Mouse (Mus musculus) kidney, adult 10 weeks (tissue): ENCODE results near the gene Gm10153. TPM values are rescaled to one million over a fixed set of nuclear protein-coding genes. Genes with fewer than 3 reads are reported as not detected.

Experiments
- polyA plus RNA-seq: library from polyadenylated mRNA; stranded (reverse); fragments of 350-450 nt; fragmentation: Illumina TruSeq; extraction: RNeasy Lipid Tissue Mini Kit (QIAGEN cat#74804); gene quantifications from one replicate; pipeline ENCODE4 v1.2.3, GENCODE M21; 2014; ENCODE audit warnings: low read depth, low replicate concordance

Gm10153 gene
- polyA plus RNA-seq, result not detected

DNA sequence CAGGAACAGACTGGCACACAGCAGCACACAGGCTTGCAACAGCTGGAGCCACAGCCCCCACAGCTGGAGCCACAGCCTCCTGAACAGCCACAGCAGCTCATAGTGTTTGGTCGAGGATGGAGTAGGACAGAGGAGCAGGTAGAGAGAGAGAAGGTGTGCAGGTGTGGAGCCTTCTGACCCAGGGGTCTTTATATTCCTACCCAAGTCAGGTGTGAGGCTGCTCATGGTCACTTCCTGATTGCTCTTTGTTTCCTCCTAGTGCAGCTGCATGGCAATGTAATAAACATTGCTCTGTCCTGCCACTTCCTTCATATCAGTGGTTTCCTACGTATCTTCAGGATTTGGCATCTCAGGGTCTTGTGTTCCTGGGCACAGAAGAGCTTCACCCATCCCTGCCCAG, at the start of gene Gm10153:
Gene Gm10153 (minus strand): TSS at position 101 of the 400 bp plus-strand sequence.

DNA sequence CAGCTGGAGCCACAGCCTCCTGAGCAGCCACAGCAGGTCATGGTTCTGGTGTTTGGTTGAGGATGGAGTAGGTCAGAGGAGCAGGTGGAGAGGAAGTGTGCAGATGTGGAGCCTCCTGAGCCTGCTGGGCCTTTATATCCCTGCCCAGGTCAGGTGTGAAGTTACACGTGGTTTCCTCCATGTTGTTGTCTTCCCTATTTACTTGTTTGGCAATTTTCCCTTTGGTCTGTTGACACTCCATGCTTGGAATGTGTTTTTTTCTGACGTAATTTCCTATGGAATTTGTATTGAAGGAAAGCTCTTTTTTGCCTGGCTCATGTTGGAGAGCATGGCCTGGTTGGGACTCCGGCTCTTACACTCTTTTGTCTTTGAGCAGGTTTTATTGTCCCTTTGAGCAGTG, 39.7 kb upstream of the Gm10153 start, which contains the start of gene Krtap5-5:
Gene Krtap5-5 (minus strand): TSS at position 101 of the 400 bp plus-strand sequence.

DNA sequence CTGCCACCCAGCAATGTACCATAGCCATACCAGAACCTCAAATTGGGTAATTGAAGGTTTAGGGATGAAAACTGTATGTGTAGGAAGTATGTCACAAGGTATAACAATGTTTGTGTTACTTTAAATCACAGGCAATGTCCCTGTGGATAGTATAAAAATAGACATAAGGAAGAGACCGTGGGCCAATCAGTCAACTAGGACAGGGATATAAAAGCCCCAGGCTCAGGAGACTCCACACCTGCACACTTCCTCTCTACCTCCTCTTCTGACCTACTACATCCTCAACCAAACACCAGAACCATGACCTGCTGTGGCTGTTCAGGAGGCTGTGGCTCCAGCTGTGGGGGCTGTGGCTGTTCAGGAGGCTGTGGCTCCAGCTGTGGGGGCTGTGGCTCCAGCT, 21.4 kb upstream of the Gm10153 start, which contains the start of gene Gm7579:
Gene Gm7579 (plus strand): TSS at position 301 of the 400 bp plus-strand sequence.

DNA sequence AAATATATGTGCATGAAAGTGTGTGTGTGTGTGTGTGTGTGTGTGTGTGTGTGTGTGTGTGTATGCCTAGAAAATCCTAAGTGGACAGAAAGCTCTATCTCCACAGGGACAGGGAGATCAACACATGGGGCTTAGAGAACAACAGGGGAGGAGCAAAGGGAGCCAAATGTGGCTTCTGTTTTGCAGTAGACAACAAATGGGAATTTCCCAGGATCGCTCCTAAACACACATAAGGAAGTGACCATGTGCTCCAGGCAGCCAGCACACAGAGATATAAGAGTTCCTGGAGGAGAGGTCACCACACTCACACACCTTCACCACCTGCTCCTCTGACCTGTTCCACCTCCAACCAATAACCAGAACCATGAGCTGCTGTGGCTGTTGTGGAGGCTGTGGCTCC, 10.9 kb upstream of the Gm10153 start, which contains the start of gene Krtap5-3:
Gene Krtap5-3 (plus strand): TSS at position 301 of the 400 bp plus-strand sequence.

DNA sequence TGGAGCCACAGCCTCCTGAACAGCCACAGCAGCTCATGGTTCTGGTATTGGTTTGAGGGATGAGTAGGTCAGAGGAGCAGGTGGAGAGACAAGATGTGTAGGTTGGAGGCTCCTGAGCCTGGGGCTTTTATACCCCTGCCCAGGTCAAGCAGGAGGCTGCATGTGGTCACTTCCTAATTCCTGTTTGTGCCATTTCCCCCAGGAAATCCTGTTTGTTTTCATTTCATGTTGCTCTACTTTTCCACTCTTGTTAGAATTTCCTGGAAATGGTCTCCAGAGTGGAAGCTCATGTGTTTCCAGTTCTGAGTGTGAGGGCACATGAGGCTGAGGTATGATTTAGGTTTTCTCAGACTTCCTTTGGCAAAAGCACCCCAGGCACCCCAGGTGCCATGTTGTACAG, 14.3 kb downstream of the Gm10153 start, which contains the start of gene Krtap5-2:
Gene Krtap5-2 (minus strand): TSS at position 101 of the 400 bp plus-strand sequence.

DNA sequence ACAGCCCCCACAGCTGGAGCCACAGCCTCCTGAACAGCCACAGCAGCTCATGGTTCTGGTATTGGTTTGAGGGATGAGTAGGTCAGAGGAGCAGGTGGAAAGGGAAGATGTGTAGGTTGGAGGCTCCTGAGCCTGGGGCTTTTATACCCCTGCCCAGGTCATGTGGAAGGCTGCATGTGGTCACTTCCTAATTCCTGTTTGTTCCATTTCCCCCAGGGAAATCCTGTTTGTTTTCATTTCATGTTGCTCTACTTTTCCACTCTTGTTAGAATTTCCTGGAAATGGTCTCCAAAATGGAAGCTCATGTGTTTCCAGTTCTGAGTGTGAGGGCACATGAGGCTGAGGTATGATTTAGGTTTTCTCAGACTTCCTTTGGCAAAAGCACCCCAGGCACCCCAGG, 24.6 kb downstream of the Gm10153 start, which contains the start of gene Gm4553:
Gene Gm4553 (minus strand): TSS at position 101 of the 400 bp plus-strand sequence.

DNA sequence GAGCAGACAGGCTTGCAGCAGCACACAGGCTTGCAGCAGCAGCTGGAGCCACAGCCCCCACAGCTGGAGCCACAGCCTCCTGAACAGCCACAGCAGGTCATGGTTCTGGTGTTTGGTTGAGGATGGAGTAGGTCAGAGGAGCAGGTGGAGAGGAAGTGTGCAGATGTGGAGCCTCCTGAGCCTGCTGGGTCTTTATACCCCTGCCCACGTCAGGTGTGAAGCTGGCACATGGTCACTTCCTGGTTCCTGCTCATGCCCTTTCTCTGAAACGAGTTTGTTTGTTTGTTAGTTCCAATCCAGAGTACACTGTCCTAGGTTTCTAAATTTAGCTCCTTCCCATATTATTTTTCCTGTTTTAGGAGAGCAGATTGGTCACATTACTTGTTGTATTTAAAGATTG, 33.2 kb downstream of the Gm10153 start, which contains the start of gene Gm29735:
Gene Gm29735 (minus strand): TSS at position 101 of the 400 bp plus-strand sequence.

DNA sequence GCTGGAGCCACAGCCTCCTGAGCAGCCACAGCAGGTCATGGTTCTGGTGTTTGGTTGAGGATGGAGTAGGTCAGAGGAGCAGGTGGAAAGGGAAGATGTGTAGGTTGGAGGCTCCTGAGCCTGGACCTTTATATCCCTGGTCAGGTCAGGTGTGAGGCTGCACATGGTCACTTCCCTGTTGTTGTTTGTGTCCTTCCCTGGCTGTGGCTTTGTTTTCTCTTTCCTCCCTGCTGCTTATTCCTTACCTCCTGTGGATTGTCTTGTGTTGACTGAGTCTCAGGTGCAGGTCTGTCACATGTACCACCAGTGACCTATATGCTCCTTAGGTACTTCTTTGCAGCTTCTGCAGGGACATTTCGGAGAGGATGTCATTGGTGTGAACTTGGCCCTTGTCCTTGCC, 45.7 kb downstream of the Gm10153 start, which contains the start of gene Gm45337:
Gene Gm45337 (minus strand): TSS at position 101 of the 400 bp plus-strand sequence.

Other genes starting within 250 kb of the Gm10153 start
- not detected for gene Brsk2, start 240.6 kb downstream of the Gm10153 start, polyA plus RNA-seq
- 10.8 TPM for gene Mob2, start 129.3 kb downstream of the Gm10153 start, polyA plus RNA-seq
- gene Dusp8, start 94.5 kb downstream of the Gm10153 start, polyA plus RNA-seq, result 0.28 TPM
- gene Gm45618, start 69.7 kb downstream of the Gm10153 start, polyA plus RNA-seq, result not detected
- not detected for gene Gm39115, start 54.4 kb downstream of the Gm10153 start, polyA plus RNA-seq
- gene Gm45337, start 45.8 kb downstream of the Gm10153 start, polyA plus RNA-seq, result not detected
- gene Gm29735, start 33.3 kb downstream of the Gm10153 start, polyA plus RNA-seq, result not detected
- not detected for gene Gm4553, start 24.6 kb downstream of the Gm10153 start, polyA plus RNA-seq
- not detected for gene Krtap5-2, start 14.4 kb downstream of the Gm10153 start, polyA plus RNA-seq
- gene Krtap5-3, start 11.0 kb upstream of the Gm10153 start, polyA plus RNA-seq, result not detected
- gene Gm7579, start 21.5 kb upstream of the Gm10153 start, polyA plus RNA-seq, result not detected
- not detected for gene Krtap5-5, start 39.6 kb upstream of the Gm10153 start, polyA plus RNA-seq
- gene Gm40460, start 50.7 kb upstream of the Gm10153 start, polyA plus RNA-seq, result not detected
- not detected for gene Gm2431, start 68.0 kb upstream of the Gm10153 start, polyA plus RNA-seq
- not detected for gene Gm4559, start 84.0 kb upstream of the Gm10153 start, polyA plus RNA-seq
- gene Krtap5-1, start 106.7 kb upstream of the Gm10153 start, polyA plus RNA-seq, result not detected
- not detected for gene Krtap5-4, start 113.2 kb upstream of the Gm10153 start, polyA plus RNA-seq
- gene Ifitm10, start 183.4 kb upstream of the Gm10153 start, polyA plus RNA-seq, result not detected
- 33.5 TPM for gene Gm49369, start 192.3 kb upstream of the Gm10153 start, polyA plus RNA-seq
- gene Ctsd, start 197.6 kb upstream of the Gm10153 start, polyA plus RNA-seq, result 46.4 TPM
- gene Syt8, start 244.5 kb upstream of the Gm10153 start, polyA plus RNA-seq, result not detected